Mouse (Mus musculus): ENCODE results near the gene Azgp1.
"Not testable (repeated sequence)": the region's sequence is repeated elsewhere in the genome, so short reads cannot be mapped to it uniquely, and the experiment has no call there.

The Azgp1 gene

DNA sequence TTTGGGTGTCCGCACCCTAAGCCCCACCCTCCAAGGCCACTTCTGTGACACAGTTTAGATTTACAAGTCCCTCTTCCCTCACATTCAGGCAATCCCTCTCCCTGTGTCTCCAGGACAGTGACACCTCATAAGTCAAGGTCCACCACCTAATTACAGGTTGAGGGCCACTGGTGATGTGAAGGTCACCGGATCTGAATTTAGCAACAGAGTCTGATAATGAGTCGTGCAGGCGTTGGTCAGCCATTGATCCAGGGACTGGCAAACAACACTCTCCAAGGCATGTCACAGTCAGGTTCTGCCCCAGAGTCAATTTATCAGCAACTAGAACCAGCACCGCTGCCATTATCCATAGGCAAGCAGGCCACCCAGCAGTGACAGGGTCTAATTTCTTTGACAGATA, 31.1 kb downstream of the Azgp1 start:
- TF ChIP-seq GATA4 (IDR thresholded peaks at IDR 0.05; ENCODE audit: insufficient replicate concordance, low read length): peak; percentile 62; the same call in 1 of the 2 replicates

DNA sequence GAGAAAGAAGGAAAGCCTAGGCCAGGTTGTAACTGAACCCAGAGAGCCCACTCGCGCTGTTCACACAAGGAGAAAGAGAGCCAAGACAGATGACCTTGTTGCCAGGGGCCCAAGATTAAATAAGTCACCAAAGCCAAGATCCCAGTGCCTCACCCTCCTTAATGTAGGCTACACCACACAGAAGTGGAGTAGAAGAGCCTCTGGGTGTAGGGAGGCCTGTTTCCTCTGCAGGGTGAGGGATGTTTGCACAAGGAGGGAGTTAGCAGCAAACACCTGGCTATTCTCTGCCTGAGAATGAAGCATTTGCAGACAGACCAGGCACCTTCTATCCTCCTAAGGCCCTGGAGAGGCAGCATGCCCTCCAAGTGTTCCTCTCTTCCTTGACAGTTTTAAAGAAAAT, 35.2 kb downstream of the Azgp1 start:
- TF ChIP-seq GATA4 (IDR thresholded peaks at IDR 0.05; ENCODE audit: insufficient replicate concordance, low read length): no peak

DNA sequence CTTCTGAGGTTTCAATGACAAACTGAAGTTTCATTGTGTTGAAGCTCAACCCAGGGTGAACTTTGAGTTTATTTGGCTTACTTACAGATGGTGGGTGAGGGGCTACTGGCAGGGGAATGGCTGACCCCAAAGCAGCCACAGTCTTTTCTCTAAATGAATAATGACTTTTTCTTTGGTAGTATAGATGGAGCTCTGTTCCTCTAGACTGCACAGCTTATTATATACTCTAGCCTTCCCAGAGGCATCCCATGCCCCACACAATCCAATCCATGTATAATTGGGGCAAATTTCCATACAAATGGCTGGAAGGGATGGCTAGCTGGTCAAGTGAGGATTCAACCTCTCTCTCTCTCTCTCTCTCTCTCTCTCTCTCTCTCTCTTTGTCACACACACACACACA, 35.7 kb downstream of the Azgp1 start:
- no peak for TF ChIP-seq GATA4 (IDR thresholded peaks at IDR 0.05; ENCODE audit: insufficient replicate concordance, low read length)

DNA sequence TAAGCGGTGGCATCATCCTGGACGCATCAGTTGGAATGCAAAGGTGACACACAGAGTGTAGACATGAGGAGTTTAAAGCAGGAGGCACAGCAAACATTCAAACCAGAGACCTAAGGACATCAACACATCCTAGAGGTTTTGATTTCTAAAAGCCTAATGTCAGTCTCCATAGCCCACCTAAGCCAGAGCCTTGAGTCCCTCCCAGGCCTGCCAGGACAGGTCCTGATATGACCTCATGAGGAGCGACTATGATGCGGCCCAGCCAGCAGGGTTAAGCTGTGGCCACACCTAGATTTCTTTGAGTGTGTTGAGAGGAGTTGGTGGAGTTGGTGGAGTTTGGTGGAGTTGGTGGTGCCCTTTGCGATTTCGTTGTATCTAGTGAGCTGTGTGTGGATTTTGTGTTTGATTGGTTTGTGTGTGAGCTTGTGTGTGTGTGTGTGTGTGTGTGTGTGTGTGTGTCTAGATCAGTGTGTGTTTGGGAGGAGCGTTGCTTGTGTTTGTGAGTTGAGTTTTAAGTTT, 39.7 kb downstream of the Azgp1 start, which contains the start of the genes Smok3a and Smok3b:
Gene Smok3a, plus strand, starts transcription at position 301 of the 519 bp plus-strand sequence.
Gene Smok3b, plus strand, starts transcription at position 469 of the 519 bp plus-strand sequence.
- not testable (repeated sequence) for TF ChIP-seq GATA4 (IDR thresholded peaks at IDR 0.05; ENCODE audit: insufficient replicate concordance, low read length)

All from liver, adult (tissue).